Mouse (Mus musculus): Measurements from ENCODE around the gene Klra7. TPM values are rescaled to one million over a fixed set of nuclear protein-coding genes. Genes with fewer than 3 reads are reported as not detected.
"Not testable (repeated sequence)": the region's sequence is repeated elsewhere in the genome, so short reads cannot be mapped to it uniquely, and the experiment has no call there.

Klra7 gene
- polyA plus RNA-seq (2016; fragmentation: Nextera tagmentation; extraction: Ambion mirVana): not detected in 2 replicates

- no peaks in the 10 kb centered on the region for H3K36me3 ChIP-seq
- no peak within 1 kb of the TSS for H3K27ac ChIP-seq
- no peaks in the 10 kb centered on the region for H3K4me1 ChIP-seq
- no peak within 1 kb of the TSS for H3K4me3 ChIP-seq
- no peak within 1 kb of the TSS for H3K4me2 ChIP-seq (replicated peaks)
- H3K9me3 ChIP-seq: 0 out of 2 replicates have a peak, but pooled peaks cover 4% of the 10 kb centered on the region
- no peaks in the 10 kb centered on the region for H3K27me3 ChIP-seq
- no peak within 1 kb of the TSS for H3K9ac ChIP-seq
- no peak for ATAC-seq (ENCODE audit: insufficient number of reproducible peaks, insufficient read depth, low FRiP score, low TSS enrichment)
Measured at GRCm38 (mm10) chr6:130233222-130233621, at the start of gene Klra7. Gene Klra7 (minus strand): TSS chr6:130233322.

GRCm38 (mm10) chr6:130281828-130282227 is 48.7 kb upstream of the Klra7 start, which contains the start of gene Klra10:
Gene Klra10 (minus strand): TSS chr6:130281928.
- not testable (repeated sequence) for ATAC-seq (ENCODE audit: insufficient number of reproducible peaks, insufficient read depth, low FRiP score, low TSS enrichment); H3K4me3 ChIP-seq; H3K27ac ChIP-seq; H3K4me1 ChIP-seq; H3K4me2 ChIP-seq (replicated peaks); H3K27me3 ChIP-seq; H3K9ac ChIP-seq; H3K9me3 ChIP-seq; H3K36me3 ChIP-seq
- WGBS: 83% methylated on average over 1 of the region's 1 CpGs

- no peaks in the 10 kb centered on the region for H3K27me3 ChIP-seq
- H3K4me3 ChIP-seq: no peak overlapping the region
- no peak overlapping the region for H3K9ac ChIP-seq
- H3K9me3 ChIP-seq: 0 out of 2 replicates have a peak, but pooled peaks cover 7% of the 10 kb centered on the region
- H3K36me3 ChIP-seq: no peaks in the 10 kb centered on the region
- no peak overlapping the region for H3K4me2 ChIP-seq (replicated peaks)
- 91% methylated on average over 2 of the region's 2 CpGs for WGBS
- ATAC-seq (ENCODE audit: insufficient number of reproducible peaks, insufficient read depth, low FRiP score, low TSS enrichment): no peak
- no peaks in the 10 kb centered on the region for H3K4me1 ChIP-seq
- no peak overlapping the region for H3K27ac ChIP-seq
Measured at GRCm38 (mm10) chr6:130255326-130255725, 22.2 kb upstream of the Klra7 start.

- WGBS: 69% methylated on average over 2 of the region's 2 CpGs
- Histone ChIP-seq H3K27ac (no peak overlapping the region), H3K4me3 (no peak overlapping the region), H3K9ac (no peak overlapping the region), H3K27me3 (no peaks in the 10 kb centered on the region), H3K4me1 (no peaks in the 10 kb centered on the region), H3K9me3 (0 out of 2 replicates have a peak, but pooled peaks cover 6% of the 10 kb centered on the region), H3K36me3 (no peaks in the 10 kb centered on the region), H3K4me2 (replicated peaks) (no peak overlapping the region)
- no peak for ATAC-seq (ENCODE audit: insufficient number of reproducible peaks, insufficient read depth, low FRiP score, low TSS enrichment)
Measured at GRCm38 (mm10) chr6:130237536-130237935, 4.4 kb upstream of the Klra7 start.

GRCm38 (mm10) chr6:130236635-130237034 is 3.5 kb upstream of the Klra7 start:
- Histone ChIP-seq H3K9me3 (0 out of 2 replicates have a peak, but pooled peaks cover 6% of the 10 kb centered on the region), H3K27me3 (no peaks in the 10 kb centered on the region), H3K4me1 (no peaks in the 10 kb centered on the region), H3K36me3 (no peaks in the 10 kb centered on the region), H3K4me2 (replicated peaks) (no peak overlapping the region), H3K9ac (no peak overlapping the region), H3K4me3 (no peak overlapping the region), H3K27ac (no peak overlapping the region)
- 45% methylated on average over 1 of the region's 1 CpGs for WGBS
- no peak for ATAC-seq (ENCODE audit: insufficient number of reproducible peaks, insufficient read depth, low FRiP score, low TSS enrichment)

GRCm38 (mm10) chr6:130197453-130197852 is 35.7 kb downstream of the Klra7 start:
- H3K27me3 ChIP-seq; H3K4me2 ChIP-seq (replicated peaks); H3K4me1 ChIP-seq; ATAC-seq (ENCODE audit: insufficient number of reproducible peaks, insufficient read depth, low FRiP score, low TSS enrichment); H3K9me3 ChIP-seq; H3K36me3 ChIP-seq; H3K4me3 ChIP-seq; H3K9ac ChIP-seq; H3K27ac ChIP-seq: not testable (repeated sequence)
- 92% methylated on average over 1 of the region's 1 CpGs for WGBS

GRCm38 (mm10) chr6:130193012-130193411 is 40.1 kb downstream of the Klra7 start, which contains the start of gene Klra9:
Gene Klra9 (minus strand): TSS chr6:130193112.
- not testable (repeated sequence) for H3K36me3 ChIP-seq; H3K9me3 ChIP-seq; ATAC-seq (ENCODE audit: insufficient number of reproducible peaks, insufficient read depth, low FRiP score, low TSS enrichment); H3K27me3 ChIP-seq; H3K4me2 ChIP-seq (replicated peaks); H3K27ac ChIP-seq; H3K4me3 ChIP-seq; H3K9ac ChIP-seq; H3K4me1 ChIP-seq
- WGBS: 66% methylated on average over 3 of the region's 3 CpGs

Other genes with a start within 250 kb of the Klra7 start
- not detected in 2 replicates for gene Klra6, start 206.4 kb downstream of the Klra7 start, polyA plus RNA-seq (2016; fragmentation: Nextera tagmentation; extraction: Ambion mirVana)
- gene Klra4, start 166.1 kb downstream of the Klra7 start, polyA plus RNA-seq (2016; fragmentation: Nextera tagmentation; extraction: Ambion mirVana): not detected in 2 replicates
- gene Klra8, start 103.4 kb downstream of the Klra7 start, polyA plus RNA-seq (2016; fragmentation: Nextera tagmentation; extraction: Ambion mirVana): not detected in 2 replicates
- gene Klra9, start 40.2 kb downstream of the Klra7 start, polyA plus RNA-seq (2016; fragmentation: Nextera tagmentation; extraction: Ambion mirVana): not detected in 2 replicates
- not detected in 2 replicates for gene Klra10, start 48.6 kb upstream of the Klra7 start, polyA plus RNA-seq (2016; fragmentation: Nextera tagmentation; extraction: Ambion mirVana)
- not detected in 2 replicates for gene Klra3, start 104.3 kb upstream of the Klra7 start, polyA plus RNA-seq (2016; fragmentation: Nextera tagmentation; extraction: Ambion mirVana)
- gene Klra1, start 153.6 kb upstream of the Klra7 start, polyA plus RNA-seq (2016; fragmentation: Nextera tagmentation; extraction: Ambion mirVana): not detected in 2 replicates